Mouse (Mus musculus) embryonic facial prominence, embryonic 15.5 days (tissue): Measurements from ENCODE around the gene Wipf1. TPM values are rescaled to one million over a fixed set of nuclear protein-coding genes. Genes with fewer than 3 reads are reported as not detected.

Experiments used
- ATAC-seq: fragments of 200-750 bp; cut with Nextera tagmentation; 2 replicates; pipeline ENCODE4 v1.8.0; 2017; ENCODE audit warnings: low read depth, moderate TSS enrichment; ENCODE audit not compliant: insufficient number of reproducible peaks, low FRiP score, low TSS enrichment
- H3K27ac ChIP-seq: fragments of 300-500 bp; sonication (generic); replicated peaks from 2 replicates; pipeline ENCODE4 v1.5.1; 2015; ENCODE audit warnings: mild to moderate bottlenecking, inconsistent platforms
- H3K27me3 ChIP-seq: fragments of 300-500 bp; sonication (generic); 2 replicates; pipeline ENCODE4 v1.6.1; 2015; ENCODE audit warnings: inconsistent platforms
- H3K36me3 ChIP-seq: fragments of 300-500 bp; sonication (generic); 2 replicates; pipeline ENCODE4 v1.6.1; 2015; ENCODE audit warnings: mild to moderate bottlenecking, inconsistent platforms
- H3K4me1 ChIP-seq: fragments of 300-500 bp; sonication (generic); 2 replicates; pipeline ENCODE4 v1.6.1; 2015; ENCODE audit warnings: inconsistent platforms
- H3K4me2 ChIP-seq: fragments of 300-500 bp; sonication (generic); replicated peaks from 2 replicates; pipeline ENCODE4 v1.6.1; 2015; ENCODE audit warnings: mild to moderate bottlenecking, inconsistent platforms
- H3K4me3 ChIP-seq: fragments of 300-500 bp; sonication (generic); replicated peaks from 2 replicates; pipeline ENCODE4 v1.5.1; 2015; ENCODE audit warnings: mild to moderate bottlenecking, inconsistent platforms
- H3K9ac ChIP-seq: fragments of 300-500 bp; sonication (generic); 2 replicates; pipeline ENCODE4 v1.6.1; 2015; ENCODE audit warnings: inconsistent platforms
- H3K9me3 ChIP-seq: fragments of 300-500 bp; sonication (generic); replicated peaks from 2 replicates; pipeline ENCODE4 v1.6.1; 2016; ENCODE audit warnings: inconsistent platforms
- WGBS: fragments of 180-500 bp; shearing (Covaris S2); methylation state at CpG from one replicate; pipeline ENCODE4 v1.1.7; 2015; 5-methylcytosine and 5-hydroxymethylcytosine counted together
- polyA plus RNA-seq: library from polyadenylated mRNA; unstranded; fragments of >200 nt; fragmentation: Nextera tagmentation; extraction: Ambion mirVana; gene quantifications from 2 replicates; pipeline ENCODE4 v1.2.1, GENCODE M21; 2015

Wipf1 gene
- polyA plus RNA-seq, 1 experiment from 2014 or later = 20.0 TPM

DNA sequence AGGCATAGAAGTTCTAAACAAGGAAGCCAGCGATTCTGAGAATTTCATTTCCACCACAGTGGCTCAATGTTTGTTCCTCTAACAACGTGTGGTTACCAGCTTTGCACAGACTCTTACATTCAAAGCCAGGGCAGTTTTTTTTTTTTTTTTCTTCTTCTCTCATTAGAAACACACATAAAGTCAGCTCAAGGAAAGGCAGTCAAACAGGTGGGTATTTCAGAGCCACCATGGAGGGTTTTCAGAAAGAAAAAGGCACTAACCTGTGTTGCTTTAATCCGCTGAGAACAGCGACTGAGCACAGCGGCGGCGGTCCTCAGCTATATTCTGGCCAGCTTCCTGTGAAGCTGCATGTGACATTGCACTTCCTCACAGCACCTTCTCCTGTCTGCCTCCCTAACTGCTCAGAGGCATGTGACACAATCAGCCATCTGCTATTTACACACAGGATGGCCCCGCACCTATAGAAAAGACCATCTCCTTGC lies 43.4 kb downstream of the Wipf1 start:
- ATAC-seq = no peak
- peak overlapping the region; percentile 45; the same call in 1 of the 2 replicates for H3K4me2 ChIP-seq
- H3K27me3 ChIP-seq = no peaks in the 10 kb centered on the region
- no peaks in the 10 kb centered on the region for H3K36me3 ChIP-seq
- WGBS = 51% methylated on average over 8 of the region's 8 CpGs
- H3K4me3 ChIP-seq = peak overlapping the region; percentile 32; the same call in 1 of the 2 replicates
- H3K27ac ChIP-seq = peak overlapping the region; percentile 97
- H3K9ac ChIP-seq = no peak overlapping the region
- peaks cover 77% of the 10 kb centered on the region for H3K4me1 ChIP-seq
- no peaks in the 10 kb centered on the region for H3K9me3 ChIP-seq

DNA sequence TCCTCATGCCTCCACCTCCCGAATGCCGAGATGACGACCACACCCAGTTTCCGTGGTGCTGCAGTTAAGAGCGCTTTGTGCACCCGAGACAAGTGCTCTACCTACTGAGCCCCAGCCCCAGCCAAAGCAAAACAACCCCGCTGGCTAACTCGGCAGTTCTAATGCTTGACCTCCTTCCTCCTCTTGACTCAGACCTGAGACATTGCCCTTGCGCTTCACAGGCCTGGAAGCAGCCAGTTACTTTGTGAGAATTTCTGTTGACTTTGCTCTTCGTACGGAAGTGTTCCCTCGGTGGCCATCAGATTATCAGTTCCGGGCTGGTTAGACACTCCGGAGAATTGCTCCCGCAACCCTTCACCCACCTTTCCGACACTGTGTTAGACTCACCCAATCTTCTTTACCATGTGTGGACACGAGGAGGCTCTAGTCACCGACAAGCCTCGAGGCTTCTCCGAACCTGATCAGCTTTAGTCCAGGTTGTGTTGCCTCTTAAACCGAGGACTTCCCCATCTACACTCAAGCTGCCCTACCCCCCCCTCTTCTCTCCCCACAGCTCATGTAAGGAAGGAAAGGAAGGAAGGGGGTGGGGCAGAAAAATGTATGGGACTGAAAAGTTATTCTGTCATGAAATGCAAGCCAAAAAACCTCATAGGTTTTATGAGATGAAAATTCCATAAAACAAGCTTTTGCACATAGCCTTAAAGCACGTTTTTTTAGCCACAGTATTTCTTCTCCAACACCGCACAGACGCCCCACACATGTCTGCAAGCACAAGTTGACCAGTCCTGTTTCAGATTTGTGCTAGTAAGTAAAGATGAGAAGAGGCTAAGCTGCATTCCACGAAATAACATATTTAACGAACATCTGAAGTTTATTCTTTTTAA lies 44.1 kb downstream of the Wipf1 start:
- Histone ChIP-seq H3K4me1 (peaks cover 73% of the 10 kb centered on the region), H3K36me3 (no peaks in the 10 kb centered on the region), H3K4me3 (peak overlapping the region; percentile 32), H3K4me2 (peak overlapping the region; percentile 45), H3K27ac (peak overlapping the region; percentile 97), H3K9me3 (no peaks in the 10 kb centered on the region), H3K27me3 (no peaks in the 10 kb centered on the region), H3K9ac (no peak overlapping the region)
- ATAC-seq = 0 out of 2 replicates have a peak, but pooled peaks have one; percentile 12
- 37% methylated on average over 26 of the region's 26 CpGs for WGBS

DNA sequence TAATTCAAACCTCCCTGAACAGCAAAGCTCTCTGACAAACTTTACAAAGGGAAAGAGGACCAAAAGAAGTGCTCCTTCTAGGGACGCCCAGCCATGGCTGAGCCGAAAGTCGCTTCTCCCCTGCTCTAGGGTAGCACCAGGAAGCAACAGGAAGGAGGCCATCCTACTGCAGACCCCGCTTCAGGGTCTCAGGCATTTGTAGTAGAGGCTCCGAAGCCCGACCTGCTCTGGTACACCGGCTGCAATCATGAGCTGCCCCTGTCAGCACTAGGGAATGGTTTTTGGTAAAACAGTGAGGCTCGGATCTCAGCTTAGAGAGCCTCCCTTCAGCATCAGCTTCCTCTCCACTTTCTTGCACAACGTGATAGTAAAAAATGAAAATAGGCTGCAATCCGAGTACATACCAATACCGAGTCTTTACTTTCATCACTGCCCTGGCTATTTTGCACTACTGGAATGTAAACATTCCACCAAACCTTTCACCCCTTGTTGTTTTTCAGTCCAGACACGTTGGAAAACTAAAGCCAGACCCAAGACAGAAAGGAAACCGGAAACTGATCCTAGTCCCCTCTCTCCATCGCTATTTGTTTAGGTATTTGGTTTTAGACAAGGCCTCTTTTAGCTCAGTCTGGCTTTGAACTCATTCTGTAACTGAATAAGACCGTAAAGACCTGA lies 44.8 kb downstream of the Wipf1 start:
- Histone ChIP-seq H3K4me1 (peaks cover 69% of the 10 kb centered on the region), H3K36me3 (no peaks in the 10 kb centered on the region), H3K4me3 (peak overlapping the region; percentile 32), H3K27me3 (no peaks in the 10 kb centered on the region), H3K9me3 (no peaks in the 10 kb centered on the region), H3K27ac (peak overlapping the region; percentile 97), H3K9ac (no peak overlapping the region), H3K4me2 (peak overlapping the region; percentile 45)
- WGBS = 19% methylated on average over 15 of the region's 15 CpGs
- 0 out of 2 replicates have a peak, but pooled peaks have one; percentile 34 for ATAC-seq

DNA sequence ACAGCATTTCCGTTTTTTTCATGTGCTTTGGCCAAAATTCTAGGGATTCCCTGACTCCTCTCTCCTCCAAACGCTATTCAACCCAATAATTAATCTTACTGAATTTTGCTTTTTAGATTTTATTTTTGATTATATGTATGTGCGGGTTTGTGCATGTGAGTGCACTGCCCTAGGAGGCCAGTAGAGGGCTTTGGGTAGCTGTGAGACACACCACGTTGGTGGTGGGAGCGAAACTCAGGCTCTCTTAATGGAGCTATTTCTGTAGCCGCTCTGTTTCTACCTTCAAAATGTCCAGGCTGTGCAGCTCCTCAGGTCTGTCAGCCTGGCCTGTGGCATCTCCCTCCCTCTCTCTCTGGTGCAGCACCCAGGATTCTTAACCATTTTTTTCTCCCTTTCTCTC lies 50.7 kb downstream of the Wipf1 start:
- Histone ChIP-seq H3K36me3 (no peaks in the 10 kb centered on the region), H3K27ac (no peak overlapping the region), H3K27me3 (no peaks in the 10 kb centered on the region), H3K4me2 (no peak overlapping the region), H3K9ac (no peak overlapping the region), H3K4me1 (peaks cover 45% of the 10 kb centered on the region), H3K9me3 (no peaks in the 10 kb centered on the region; the same call in 1 of the 2 replicates), H3K4me3 (no peak overlapping the region)
- 91% methylated on average over 6 of the region's 6 CpGs for WGBS
- no peak for ATAC-seq

DNA sequence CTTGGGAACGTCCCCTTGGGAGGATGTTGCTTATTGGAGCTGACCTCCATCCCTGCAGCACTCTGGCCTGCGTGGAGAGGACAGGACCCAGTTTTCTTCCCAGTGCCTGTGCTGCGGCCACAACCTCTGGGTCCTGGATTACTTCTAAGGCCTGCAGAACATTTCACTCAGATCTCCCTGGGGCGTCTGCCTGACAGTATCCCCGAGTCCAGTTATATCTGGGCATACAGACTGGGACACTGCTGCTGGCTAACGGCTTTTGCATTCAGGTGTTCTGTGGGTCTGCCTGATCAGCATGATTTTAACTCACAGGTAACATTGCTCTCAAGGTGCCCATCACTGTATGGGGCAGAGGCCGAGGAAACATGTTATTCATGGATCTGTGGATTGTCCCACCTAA lies 52.0 kb downstream of the Wipf1 start:
- 75% methylated on average over 7 of the region's 7 CpGs for WGBS
- no peak overlapping the region for H3K4me2 ChIP-seq
- H3K4me1 ChIP-seq = peaks cover 32% of the 10 kb centered on the region
- 0 out of 2 replicates have a peak overlapping the region, but pooled peaks have one; percentile 28 for H3K27ac ChIP-seq
- H3K36me3 ChIP-seq = no peaks in the 10 kb centered on the region
- H3K9ac ChIP-seq = no peak overlapping the region
- H3K27me3 ChIP-seq = no peaks in the 10 kb centered on the region
- no peak for ATAC-seq
- no peak overlapping the region for H3K4me3 ChIP-seq
- H3K9me3 ChIP-seq = no peaks in the 10 kb centered on the region; the same call in 1 of the 2 replicates

DNA sequence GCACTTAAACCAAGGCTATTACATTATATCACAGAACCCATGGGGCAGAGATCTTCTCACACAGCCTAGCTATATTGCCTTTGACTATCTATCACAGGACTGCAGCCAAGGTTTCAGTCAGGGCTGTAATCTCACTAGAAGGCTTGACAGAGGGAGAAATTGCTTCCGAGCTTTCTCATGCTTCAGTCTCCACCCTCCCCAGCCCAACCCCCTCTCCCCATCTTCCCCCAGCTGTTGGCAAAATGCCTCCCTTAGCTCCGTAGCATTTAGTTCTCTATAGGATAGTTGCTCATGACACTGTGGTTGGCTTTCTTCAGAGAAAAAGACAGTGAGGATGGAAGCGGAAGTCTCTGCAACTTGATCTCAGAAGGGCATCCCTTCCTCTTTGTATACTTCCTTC lies 54.0 kb downstream of the Wipf1 start:
- 21% methylated on average over 3 of the region's 3 CpGs for WGBS
- Histone ChIP-seq H3K27ac (no peak overlapping the region), H3K9ac (no peak overlapping the region), H3K36me3 (no peaks in the 10 kb centered on the region), H3K9me3 (no peaks in the 10 kb centered on the region; the same call in 1 of the 2 replicates), H3K4me2 (no peak overlapping the region), H3K4me1 (peaks cover 19% of the 10 kb centered on the region; the same call in 1 of the 2 replicates), H3K4me3 (no peak overlapping the region), H3K27me3 (no peaks in the 10 kb centered on the region)
- no peak; the same call in 1 of the 2 replicates for ATAC-seq

DNA sequence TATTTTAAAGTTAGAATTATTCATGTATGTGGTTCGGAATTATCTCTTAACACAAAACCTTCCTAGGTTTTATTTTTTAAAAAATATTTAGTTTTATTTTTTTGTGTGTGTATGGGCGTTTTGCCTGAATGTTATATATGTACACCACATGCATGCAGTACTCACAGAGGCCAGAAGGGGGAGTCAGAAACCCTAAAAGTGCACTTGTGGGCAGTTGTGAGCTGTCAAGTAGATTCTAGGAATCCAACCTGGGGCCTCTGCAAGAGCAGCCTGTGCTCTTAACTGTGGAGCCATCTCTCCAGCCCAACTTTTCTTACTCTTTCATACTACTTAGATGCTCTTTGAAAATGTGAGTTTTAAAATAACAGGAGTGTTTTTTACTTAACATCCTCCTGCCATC lies 57.4 kb downstream of the Wipf1 start:
- no peak for ATAC-seq
- Histone ChIP-seq H3K4me1 (peaks cover 28% of the 10 kb centered on the region; the same call in 1 of the 2 replicates), H3K4me2 (no peak overlapping the region), H3K9ac (no peak overlapping the region), H3K27me3 (no peaks in the 10 kb centered on the region), H3K27ac (no peak overlapping the region), H3K9me3 (no peaks in the 10 kb centered on the region), H3K36me3 (no peaks in the 10 kb centered on the region), H3K4me3 (no peak overlapping the region)
- WGBS = 94% methylated on average over 2 of the region's 2 CpGs

DNA sequence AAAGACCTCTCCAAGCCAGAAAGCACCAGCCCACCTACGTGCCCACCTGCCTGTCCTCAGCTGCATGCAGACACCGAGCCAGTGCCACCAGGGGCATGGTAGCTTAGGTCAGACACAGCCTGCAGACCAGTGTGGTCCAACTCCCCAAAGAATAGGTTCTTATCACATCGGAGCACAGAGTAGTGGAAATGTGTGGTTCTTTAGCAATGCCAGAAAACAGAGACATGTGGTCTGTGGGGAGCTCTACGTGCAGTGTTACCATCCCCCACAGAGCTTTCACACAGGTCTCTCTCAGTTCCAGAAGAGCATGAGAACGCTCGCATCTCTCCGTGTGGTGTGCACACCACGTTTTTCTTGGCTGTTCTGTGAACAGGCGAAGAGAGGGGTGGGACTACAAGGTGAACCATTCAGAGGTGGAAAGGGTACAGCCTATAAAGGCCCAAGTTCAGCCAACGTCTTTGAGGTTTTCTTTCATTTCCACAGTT lies 59.3 kb downstream of the Wipf1 start:
- WGBS = 70% methylated on average over 10 of the region's 10 CpGs
- no peaks in the 10 kb centered on the region for H3K9me3 ChIP-seq
- no peak overlapping the region for H3K9ac ChIP-seq
- H3K36me3 ChIP-seq = no peaks in the 10 kb centered on the region
- no peaks in the 10 kb centered on the region for H3K27me3 ChIP-seq
- H3K4me3 ChIP-seq = no peak overlapping the region
- ATAC-seq = no peak
- H3K4me2 ChIP-seq = no peak overlapping the region
- peaks cover 17% of the 10 kb centered on the region; the same call in 1 of the 2 replicates for H3K4me1 ChIP-seq
- H3K27ac ChIP-seq = no peak overlapping the region

DNA sequence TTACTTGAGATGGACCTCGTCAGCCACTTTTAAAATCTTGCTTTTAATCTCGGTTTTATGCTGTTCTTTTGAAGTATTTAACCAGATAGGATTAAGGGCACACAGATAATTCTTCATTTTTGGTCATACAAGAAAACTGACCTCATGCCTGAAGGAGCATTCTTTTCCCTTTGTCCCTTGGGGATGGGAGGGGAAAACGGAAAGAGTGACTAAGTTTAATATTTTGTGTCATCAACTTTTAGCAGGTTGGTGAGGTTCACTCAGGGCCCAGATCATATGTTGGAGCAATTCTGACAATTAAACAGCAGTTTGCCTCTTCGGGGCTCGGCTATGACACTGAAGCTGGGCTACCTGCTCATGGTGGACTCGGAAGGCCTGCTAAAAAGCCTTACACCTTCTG lies 60.0 kb downstream of the Wipf1 start:
- H3K4me2 ChIP-seq = no peak overlapping the region
- H3K9ac ChIP-seq = no peak overlapping the region
- H3K4me3 ChIP-seq = no peak overlapping the region
- H3K4me1 ChIP-seq = peaks cover 17% of the 10 kb centered on the region; the same call in 1 of the 2 replicates
- no peak for ATAC-seq
- WGBS = 82% methylated on average over 6 of the region's 6 CpGs
- H3K27ac ChIP-seq = no peak overlapping the region
- no peaks in the 10 kb centered on the region for H3K9me3 ChIP-seq
- no peaks in the 10 kb centered on the region for H3K27me3 ChIP-seq
- H3K36me3 ChIP-seq = no peaks in the 10 kb centered on the region

DNA sequence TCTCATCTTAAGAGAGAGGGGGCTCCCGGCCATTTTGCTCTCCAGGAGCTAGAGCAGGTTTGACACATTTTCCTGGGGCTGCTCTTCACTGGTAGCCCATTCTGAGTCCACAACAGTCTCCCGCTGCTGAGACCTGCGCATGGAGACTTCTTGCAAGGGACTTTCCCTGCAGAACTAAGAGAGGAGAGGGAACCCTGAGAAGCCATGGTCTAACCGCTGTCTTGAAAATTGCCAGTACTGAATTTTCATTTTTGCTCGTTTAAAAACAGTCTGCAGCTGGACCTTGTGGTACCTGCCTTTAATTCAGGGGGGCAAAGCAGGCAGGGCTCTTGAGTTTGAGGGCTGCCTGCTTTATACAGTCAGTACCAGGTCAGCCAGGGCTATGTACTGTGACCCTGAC lies 60.5 kb downstream of the Wipf1 start:
- no peak overlapping the region for H3K4me2 ChIP-seq
- no peaks in the 10 kb centered on the region for H3K36me3 ChIP-seq
- ATAC-seq = no peak

More for the DNA sequence above, 60.5 kb downstream of the Wipf1 start:
- H3K4me3 ChIP-seq = no peak overlapping the region
- H3K9ac ChIP-seq = no peak overlapping the region
- H3K27me3 ChIP-seq = no peaks in the 10 kb centered on the region
- no peaks in the 10 kb centered on the region for H3K9me3 ChIP-seq
- H3K4me1 ChIP-seq = peaks cover 17% of the 10 kb centered on the region
- H3K27ac ChIP-seq = no peak overlapping the region
- 89% methylated on average over 5 of the region's 5 CpGs for WGBS
